Mouse (Mus musculus) hematopoietic stem cell, adult 5-6 weeks (primary cell): ENCODE measurements around the gene Cfap20. TPM values are rescaled to one million over a fixed set of nuclear protein-coding genes. Genes with fewer than 3 reads are reported as not detected.

ENCODE experiments used
- ATAC-seq, 2 experiments: fragments of 125-278 bp in 1 of 2; replicated peaks in 1 of 2; 2 replicates each; pipeline ENCODE4 v1.8.0; 2016 to 2017; ENCODE audit warnings: inconsistent platforms in 2 of 2, mild to moderate bottlenecking in 2 of 2, moderate number of reproducible peaks in 2 of 2, low read depth in 1 of 2, moderate TSS enrichment in 1 of 2; ENCODE audit not compliant: low FRiP score in 2 of 2, poor library complexity in 2 of 2, severe bottlenecking in 2 of 2, insufficient read depth in 1 of 2, low TSS enrichment in 1 of 2
- total RNA-seq: library from RNA; stranded (forward); fragments of 172-1452, 232-1000 nt; gene quantifications from 2 replicates; pipeline ENCODE4 v1.2.3, GENCODE M21; 2017

Gene Cfap20
- total RNA-seq, 1 experiment from 2014 or later: 115 TPM

- ATAC-seq: peak; percentile 74 to 86
Observed at GRCm38 (mm10) chr8:95427594-95428535, 6.8 kb downstream of the Cfap20 start.

DNA sequence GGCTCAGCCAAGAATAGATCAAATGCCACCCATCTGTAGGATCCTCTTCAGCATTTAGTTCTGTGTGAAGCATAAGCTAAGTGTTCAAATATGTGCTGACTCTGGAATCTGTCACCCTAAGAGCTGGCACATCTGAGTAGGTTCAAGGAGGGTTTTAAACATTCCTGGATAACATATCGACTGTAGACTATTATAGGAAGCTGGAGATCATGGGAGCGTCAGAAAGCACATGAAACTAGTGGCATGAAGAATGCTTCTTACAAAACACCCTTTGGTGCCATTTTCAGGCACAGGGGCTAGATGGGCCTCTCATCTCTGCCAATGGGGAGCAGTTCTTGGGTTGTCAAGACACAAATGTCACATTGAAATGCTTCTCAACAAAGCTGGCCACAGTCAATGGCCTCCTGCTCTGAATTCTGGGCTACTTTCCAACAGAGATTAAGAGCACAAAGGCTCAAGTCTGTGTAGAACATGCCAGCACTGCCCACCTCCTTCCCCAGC is 7.8 kb downstream of the Cfap20 start:
- no peak for ATAC-seq

GRCm38 (mm10) chr8:95424682-95425081 is 10.0 kb downstream of the Cfap20 start:
- no peak for ATAC-seq

- no peak for ATAC-seq
Observed at GRCm38 (mm10) chr8:95422193-95422810, 12.4 kb downstream of the Cfap20 start.

GRCm38 (mm10) chr8:95411309-95411972 is 23.2 kb downstream of the Cfap20 start:
- ATAC-seq: peak; percentile 37 to 66; a peak in 2 of 4 replicates

- ATAC-seq: no peak
Observed at GRCm38 (mm10) chr8:95409518-95409917, 25.2 kb downstream of the Cfap20 start.

- no peak for ATAC-seq
Observed at GRCm38 (mm10) chr8:95401091-95401490, 33.6 kb downstream of the Cfap20 start.

DNA sequence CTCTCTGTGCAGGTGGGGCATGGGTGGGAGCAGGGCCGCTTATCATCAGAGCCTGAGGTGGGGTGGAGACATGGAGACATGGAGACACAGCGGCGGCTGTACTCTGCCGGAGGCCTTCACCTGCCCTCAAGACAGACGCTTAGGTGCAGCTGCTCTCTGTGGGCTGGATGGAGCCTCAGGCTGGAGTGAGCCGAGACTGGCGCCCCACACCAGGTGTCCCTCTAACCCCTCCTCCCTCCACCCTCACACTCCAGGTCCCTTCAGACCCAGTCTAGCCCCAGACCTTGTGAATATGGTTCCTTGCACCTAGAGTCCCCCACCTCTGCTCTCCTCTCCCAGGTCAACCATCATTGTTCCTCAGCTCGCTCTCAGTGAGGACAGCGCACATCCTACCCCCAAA is 35.5 kb downstream of the Cfap20 start:
- ATAC-seq: no peak

- no peak for ATAC-seq
Observed at GRCm38 (mm10) chr8:95397201-95397600, 37.5 kb downstream of the Cfap20 start.

- ATAC-seq: no peak
Observed at GRCm38 (mm10) chr8:95396752-95397151, 37.9 kb downstream of the Cfap20 start.

DNA sequence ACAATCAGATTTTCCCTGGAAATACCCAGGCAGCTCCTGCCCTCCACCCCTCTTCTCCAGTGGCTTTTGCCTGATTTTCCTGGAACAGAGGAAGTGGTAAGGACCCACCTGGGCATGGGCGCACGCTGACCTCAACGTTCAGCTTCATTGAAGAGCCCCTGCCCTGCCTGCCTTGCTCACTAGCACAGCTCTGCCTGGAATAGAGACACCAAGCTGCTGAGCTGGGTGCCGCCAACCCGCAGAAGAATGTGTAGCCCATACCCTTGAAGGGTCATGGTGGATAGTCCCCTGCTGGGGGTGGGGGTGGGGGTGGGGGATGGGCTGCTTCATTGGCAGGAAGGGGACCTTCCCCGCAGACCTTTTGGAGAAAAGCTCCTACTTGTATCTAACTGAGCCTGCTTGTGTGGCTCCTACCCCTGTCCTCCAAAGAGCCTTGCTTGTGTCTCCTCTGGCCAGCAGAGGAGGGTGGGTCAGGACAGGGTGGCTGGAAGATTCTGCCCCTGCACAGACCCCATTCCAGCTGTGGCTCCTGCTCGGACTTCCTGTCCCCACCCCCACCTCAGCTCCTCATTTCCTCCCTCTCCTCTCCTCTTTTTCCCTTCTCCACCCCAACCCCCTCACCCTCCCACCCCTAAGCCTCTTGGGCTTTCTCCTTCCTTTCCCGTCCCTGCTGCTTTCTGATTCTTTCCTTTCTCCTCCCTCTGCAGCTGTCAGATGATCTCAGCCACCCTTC is 39.3 kb downstream of the Cfap20 start:
- no peak for ATAC-seq

- peak; percentile 5 to 24; a peak in 1 of 4 replicates for ATAC-seq
Observed at GRCm38 (mm10) chr8:95392604-95393003, 42.1 kb downstream of the Cfap20 start.

GRCm38 (mm10) chr8:95391101-95391500 is 43.6 kb downstream of the Cfap20 start:
- no peak for ATAC-seq

GRCm38 (mm10) chr8:95390312-95390711 is 44.4 kb downstream of the Cfap20 start:
- peak; percentile 30 to 34; a peak in 2 of 4 replicates for ATAC-seq

DNA sequence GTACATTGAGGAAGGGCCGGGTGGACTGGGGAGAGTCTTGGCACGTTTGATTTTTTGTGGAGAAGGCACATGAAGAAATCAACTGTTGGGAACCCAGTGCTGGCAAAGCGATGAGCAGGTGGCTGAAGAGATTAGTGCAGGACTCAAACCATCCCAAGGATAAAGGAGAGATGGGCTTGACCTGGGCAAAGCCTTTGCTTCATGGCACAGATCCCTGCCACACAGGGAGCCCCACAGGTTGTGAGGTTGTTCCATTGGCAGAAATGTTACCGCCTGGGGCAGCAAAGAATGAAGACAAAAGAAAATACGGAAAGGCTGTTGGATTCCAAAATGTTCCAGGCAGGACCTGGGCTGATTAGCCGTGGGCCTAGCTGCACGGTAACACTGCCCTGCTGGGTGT is 46.7 kb downstream of the Cfap20 start:
- no peak for ATAC-seq

DNA sequence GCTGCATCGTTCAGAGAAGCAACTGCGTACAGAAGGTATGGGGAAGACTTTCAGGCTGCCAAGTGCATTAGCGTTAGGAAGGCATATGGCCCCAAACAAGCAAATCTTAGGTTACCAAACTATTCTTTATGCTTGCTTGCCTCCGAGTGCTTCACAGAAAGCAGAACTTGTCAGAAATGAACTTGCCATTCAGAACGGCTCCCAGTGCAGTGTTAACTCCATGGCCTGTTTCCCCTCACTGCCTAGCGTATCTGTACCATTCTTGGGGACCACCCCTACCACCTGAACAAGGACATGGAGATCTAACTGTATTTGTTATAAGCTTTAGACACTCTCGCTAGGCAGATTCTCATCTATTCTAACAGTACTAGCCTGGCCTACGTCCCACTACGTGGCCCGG is 47.4 kb downstream of the Cfap20 start:
- ATAC-seq: no peak

- no peak for ATAC-seq
Observed at GRCm38 (mm10) chr8:95386037-95386436, 48.6 kb downstream of the Cfap20 start.
